Mouse (Mus musculus) cerebellum, postnatal 4 days (tissue): ENCODE measurements around the gene Bnip1.

Experiments used
- DNase-seq, 2 experiments: peaks; one replicate each; pipeline ENCODE4 v3.0.0; 2022; ENCODE audit warnings: low spot score in 2 of 2, mixed read lengths in 1 of 2

Bnip1 gene

GRCm38 (mm10) chr17:26780750-26781571 is at the start of gene Bnip1:
Bnip1 (plus strand) TSS chr17:26781066.
- DNase-seq: peak; percentile 54 to 78

GRCm38 (mm10) chr17:26742581-26742980 is 38.3 kb upstream of the Bnip1 start:
- DNase-seq: no peak

DNA sequence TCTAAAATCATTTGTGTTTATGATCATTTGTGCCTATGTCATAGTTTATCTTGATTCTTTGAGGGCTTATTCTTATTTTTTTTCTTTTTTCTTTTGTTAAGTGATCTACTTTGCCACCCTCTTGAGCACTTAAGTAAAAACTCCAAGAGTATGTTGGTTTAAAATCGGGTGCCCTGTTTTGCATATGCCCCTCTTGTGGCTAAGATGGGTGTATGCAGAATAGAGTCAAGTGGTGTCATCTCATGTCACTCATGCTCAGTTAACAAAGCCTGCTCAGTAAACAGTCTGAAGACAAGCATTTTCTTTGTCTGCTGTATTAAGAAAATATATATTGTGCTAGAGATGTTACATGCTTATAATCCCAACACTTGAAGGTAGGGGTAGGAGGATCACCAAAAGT is 37.6 kb upstream of the Bnip1 start:
- no peak for DNase-seq

DNA sequence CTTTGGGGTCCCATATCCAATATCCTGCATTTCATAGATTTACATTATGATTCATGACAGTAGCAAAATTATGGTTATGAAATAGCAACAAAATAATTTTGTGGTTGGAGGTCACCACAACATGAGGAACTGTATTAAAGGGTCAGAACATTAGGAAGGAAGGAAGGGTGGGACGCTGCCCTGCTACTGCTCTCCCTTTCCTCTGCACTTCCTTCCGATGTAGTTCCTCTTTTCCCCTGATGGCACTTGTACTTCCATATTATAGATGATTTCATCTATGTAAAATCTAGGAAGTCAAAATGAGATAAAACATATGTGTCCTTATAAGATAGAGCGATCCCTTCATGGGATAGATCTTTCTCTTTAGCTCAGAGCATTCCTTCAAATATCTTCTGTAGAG is 30.9 kb upstream of the Bnip1 start:
- no peak for DNase-seq

- DNase-seq: no peak
Observed at GRCm38 (mm10) chr17:26752297-26752696, 28.6 kb upstream of the Bnip1 start.

DNA sequence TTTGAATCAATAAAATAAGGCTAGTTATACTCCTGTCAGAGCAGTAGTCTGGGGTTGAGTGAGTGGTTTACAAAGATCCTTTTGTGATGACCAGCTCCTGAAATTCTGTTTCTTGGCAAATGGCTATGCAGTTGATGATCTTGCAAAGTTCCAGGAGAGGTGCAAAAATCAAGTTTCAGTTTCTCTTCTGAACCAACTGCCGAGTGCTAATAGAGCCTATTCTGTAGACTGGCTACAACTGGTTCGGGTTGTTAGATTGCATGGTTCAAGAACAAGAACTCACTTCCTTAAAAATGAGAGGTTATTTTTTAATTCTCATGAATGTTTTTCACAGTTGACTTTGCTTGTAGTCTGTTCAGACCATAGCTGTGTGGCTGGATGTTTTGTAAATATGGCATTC is 27.4 kb upstream of the Bnip1 start:
- DNase-seq: no peak

DNA sequence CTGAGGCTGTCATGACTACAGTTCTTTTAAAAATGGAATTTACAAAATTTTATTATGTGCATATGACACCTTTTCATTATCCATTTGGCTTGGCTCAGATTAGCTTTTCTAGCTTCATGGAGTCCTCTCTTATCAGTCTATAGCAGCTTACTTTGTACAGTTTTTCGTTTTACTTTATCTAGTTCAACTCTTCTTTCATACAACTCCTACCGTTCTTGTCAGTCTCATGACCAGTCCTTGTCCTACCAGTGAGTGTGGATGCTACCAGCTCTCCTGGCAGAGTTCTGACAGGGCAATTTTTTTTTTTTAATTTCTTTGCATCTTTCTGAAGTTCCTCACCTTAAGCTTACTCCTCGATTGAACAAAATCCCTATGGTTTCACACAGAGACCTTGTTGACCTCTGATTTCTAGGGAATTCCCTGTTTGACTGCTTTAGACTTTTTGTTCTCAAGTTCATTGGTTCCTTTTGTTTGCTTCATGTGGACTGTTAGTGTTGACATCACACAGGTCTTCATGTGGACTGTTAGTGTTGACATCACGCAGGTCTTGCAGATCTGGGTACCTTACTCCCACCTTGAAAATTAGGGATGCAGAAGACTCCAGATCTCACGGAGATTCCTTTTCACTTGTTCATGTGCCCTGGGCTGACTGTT is 13.6 kb upstream of the Bnip1 start:
- DNase-seq: no peak

DNA sequence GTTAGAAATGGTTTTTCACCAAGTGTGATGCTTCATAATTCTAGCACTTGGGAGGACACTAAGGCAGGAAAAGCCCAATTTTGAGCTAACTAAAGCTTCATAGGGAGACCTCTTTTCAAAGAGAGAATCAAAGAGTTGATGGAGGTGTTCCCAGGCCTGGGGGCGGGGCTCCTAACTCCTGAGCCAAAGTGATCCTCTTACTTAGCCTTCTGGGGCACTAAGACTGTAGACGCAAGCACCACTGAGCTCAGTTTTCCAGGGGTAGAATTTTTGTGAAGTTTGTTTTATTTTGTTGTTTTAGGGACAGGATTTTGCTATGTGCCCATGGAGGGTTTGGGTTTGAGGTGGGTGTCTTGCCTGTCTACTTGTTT is 13.1 kb upstream of the Bnip1 start:
- DNase-seq: no peak

DNA sequence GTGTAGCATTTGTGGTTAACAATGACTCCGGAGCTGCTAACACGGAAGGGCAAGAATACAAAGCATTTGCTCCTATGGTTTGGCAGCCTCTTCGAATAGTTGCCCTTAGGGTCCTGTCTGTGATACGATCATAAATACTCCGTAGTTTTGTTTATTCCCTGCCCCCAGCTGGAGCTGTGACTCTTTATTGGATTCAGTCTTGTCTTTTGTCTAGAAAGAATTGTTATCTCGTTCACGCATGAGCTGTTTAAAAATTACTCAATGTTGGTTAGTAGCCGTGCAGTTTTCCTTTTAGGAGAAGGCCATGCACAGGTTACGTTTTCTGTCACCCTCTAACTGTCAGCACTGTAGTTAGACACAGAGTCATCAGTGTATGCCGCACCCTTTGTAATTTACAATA is 4.7 kb upstream of the Bnip1 start:
- no peak for DNase-seq

DNA sequence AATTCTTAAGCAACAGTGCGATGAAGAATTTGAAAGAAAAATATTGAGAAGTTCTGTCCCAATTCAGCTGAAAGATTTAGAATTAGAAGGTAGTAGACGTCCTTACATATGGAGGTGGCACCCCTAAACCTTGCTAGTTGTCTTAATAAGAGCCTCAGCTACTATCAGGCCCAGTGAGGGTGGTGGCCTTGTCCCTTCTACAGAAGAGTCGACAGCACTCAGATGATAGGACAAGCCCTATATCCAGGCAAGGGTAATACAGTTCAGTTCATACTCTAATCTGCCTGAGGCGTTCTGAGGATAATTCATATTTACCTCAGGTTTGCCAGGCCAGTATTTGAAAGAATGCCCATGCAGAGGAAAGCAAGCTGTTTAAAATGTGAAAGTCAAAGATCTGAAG is 2.9 kb upstream of the Bnip1 start:
- no peak for DNase-seq

GRCm38 (mm10) chr17:26778430-26779100 is 2.3 kb upstream of the Bnip1 start:
- no peak for DNase-seq

- DNase-seq: no peak
Observed at GRCm38 (mm10) chr17:26779471-26779870, 1.4 kb upstream of the Bnip1 start.

GRCm38 (mm10) chr17:26781610-26782043 is 761 bp downstream of the Bnip1 start:
- DNase-seq: no peak

- no peak for DNase-seq
Observed at GRCm38 (mm10) chr17:26784525-26784924, 3.7 kb downstream of the Bnip1 start.

DNA sequence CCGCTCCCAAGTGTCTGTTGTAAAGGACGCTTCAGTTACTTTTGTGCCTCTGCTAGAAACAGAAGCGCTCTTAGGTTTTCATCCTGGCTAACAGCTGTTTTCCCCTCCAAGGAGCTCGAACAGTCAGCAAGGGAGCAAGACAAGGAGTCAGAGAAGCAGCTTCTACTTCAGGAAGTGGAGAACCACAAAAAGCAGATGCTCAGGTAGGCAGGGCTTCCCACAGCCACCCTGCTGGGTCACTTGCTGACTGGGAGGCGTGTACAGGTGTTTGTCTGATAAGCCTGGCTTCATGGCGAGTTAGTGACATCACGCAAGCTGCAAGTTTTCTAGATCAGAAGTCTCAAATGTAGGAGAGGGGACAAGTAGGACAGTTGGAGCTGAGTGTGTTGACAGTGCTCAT is 5.7 kb downstream of the Bnip1 start:
- DNase-seq: no peak

GRCm38 (mm10) chr17:26788986-26789385 is 8.1 kb downstream of the Bnip1 start:
- no peak for DNase-seq

- no peak for DNase-seq
Observed at GRCm38 (mm10) chr17:26789460-26790268, 8.8 kb downstream of the Bnip1 start.

GRCm38 (mm10) chr17:26790269-26791214 is 9.7 kb downstream of the Bnip1 start:
- DNase-seq: no peak

DNA sequence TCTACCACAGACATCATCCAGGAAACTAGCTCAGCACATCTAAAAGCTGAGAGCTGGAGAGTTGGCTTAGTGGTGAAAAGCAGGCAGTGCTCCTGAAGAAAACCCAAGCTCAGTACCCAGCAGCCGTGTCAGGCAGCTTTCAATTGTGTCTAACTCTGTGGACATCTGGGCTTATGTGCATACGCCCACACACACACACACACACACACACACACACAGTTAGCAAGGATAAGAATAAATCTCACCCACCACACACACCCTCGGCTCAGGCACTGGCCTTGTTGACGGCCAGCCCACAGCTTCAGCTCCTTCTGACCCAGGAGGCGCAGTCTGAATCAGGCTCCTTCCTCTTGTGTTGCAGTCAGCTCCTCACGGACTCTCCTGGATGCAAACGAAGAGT is 10.7 kb downstream of the Bnip1 start:
- no peak for DNase-seq

GRCm38 (mm10) chr17:26792096-26792495 is 11.2 kb downstream of the Bnip1 start:
- no peak for DNase-seq
